Mouse (Mus musculus) neural tube, embryonic 12.5 days (tissue): ENCODE data around the gene Ccn5. TPM values are rescaled to one million over a fixed set of nuclear protein-coding genes. Genes with fewer than 3 reads are reported as not detected.

Experiments used
- polyA plus RNA-seq: library from polyadenylated mRNA; unstranded; fragments of >200 nt; fragmentation: Nextera tagmentation; extraction: Ambion mirVana; gene quantifications from 2 replicates; pipeline ENCODE4 v1.2.1, GENCODE M21; 2016

Gene Ccn5
- polyA plus RNA-seq, 1 experiment from 2014 or later: 0.14 TPM

Other genes with a start within 250 kb of the Ccn5 start
- gene Ttpal, start 218.5 kb upstream of the Ccn5 start, polyA plus RNA-seq: 45.7 and 52.5 TPM in 2 replicates
- 34.5 and 41.2 TPM in 2 replicates for gene Serinc3, start 175.7 kb upstream of the Ccn5 start, polyA plus RNA-seq
- 123 and 124 TPM in 2 replicates for gene Pkig, start 162.5 kb upstream of the Ccn5 start, polyA plus RNA-seq
- gene Ada, start 70.6 kb upstream of the Ccn5 start, polyA plus RNA-seq: 3.9 and 4.2 TPM in 2 replicates
- gene Kcnk15, start 32.8 kb downstream of the Ccn5 start, polyA plus RNA-seq: 0.10 TPM in 1 of 2 replicates, not detected in the other
- gene Rims4, start 97.8 kb downstream of the Ccn5 start, polyA plus RNA-seq: 5.0 and 5.2 TPM in 2 replicates
- 346 and 381 TPM in 2 replicates for gene Ywhab, start 174.1 kb downstream of the Ccn5 start, polyA plus RNA-seq
- gene Pabpc1l, start 204.6 kb downstream of the Ccn5 start, polyA plus RNA-seq: 2.1 and 2.2 TPM in 2 replicates
- gene Stk4, start 249.5 kb downstream of the Ccn5 start, polyA plus RNA-seq: 27.7 and 28.8 TPM in 2 replicates